Mouse (Mus musculus) forebrain, embryonic 15.5 days (tissue): ENCODE measurements around the gene Ttc13. TPM values are rescaled to one million over a fixed set of nuclear protein-coding genes. Genes with fewer than 3 reads are reported as not detected.

Source experiments
- ATAC-seq: fragments of 200-750 bp; cut with Nextera tagmentation; replicated peaks from 2 replicates; pipeline ENCODE4 v1.8.0; 2017; ENCODE audit warnings: mild to moderate bottlenecking, moderate TSS enrichment, moderate library complexity
- H3K27ac ChIP-seq: fragments of 300-500 bp; sonication (generic); replicated peaks from 2 replicates; pipeline ENCODE4 v1.5.1; 2015; ENCODE audit warnings: mild to moderate bottlenecking, inconsistent platforms
- H3K27me3 ChIP-seq: fragments of 300-500 bp; sonication (generic); 2 replicates; pipeline ENCODE4 v1.6.1; 2015; ENCODE audit warnings: inconsistent platforms
- H3K36me3 ChIP-seq: fragments of 300-500 bp; sonication (generic); 2 replicates; pipeline ENCODE4 v1.6.1; 2015; ENCODE audit warnings: mild to moderate bottlenecking, inconsistent platforms
- H3K4me1 ChIP-seq: fragments of 300-500 bp; sonication (generic); 2 replicates; pipeline ENCODE4 v1.6.1; 2015; ENCODE audit warnings: inconsistent platforms
- H3K4me2 ChIP-seq: fragments of 300-500 bp; sonication (generic); replicated peaks from 2 replicates; pipeline ENCODE4 v1.6.1; 2015; ENCODE audit warnings: mild to moderate bottlenecking, inconsistent platforms
- H3K4me3 ChIP-seq: fragments of 300-500 bp; sonication (generic); 2 replicates; pipeline ENCODE4 v1.5.1; 2015; ENCODE audit warnings: mild to moderate bottlenecking, inconsistent platforms
- H3K9ac ChIP-seq: fragments of 300-500 bp; sonication (generic); replicated peaks from 2 replicates; pipeline ENCODE4 v1.6.1; 2015; ENCODE audit warnings: mild to moderate bottlenecking, inconsistent platforms
- H3K9me3 ChIP-seq: fragments of 300-500 bp; sonication (generic); 2 replicates; pipeline ENCODE4 v1.6.1; 2016; ENCODE audit warnings: inconsistent platforms
- WGBS: fragments of 180-500 bp; shearing (Covaris S2); methylation state at CpG from one replicate; pipeline ENCODE4 v1.1.7; 2015; ENCODE audit warnings: mixed read lengths; 5-methylcytosine and 5-hydroxymethylcytosine counted together
- polyA plus RNA-seq: library from polyadenylated mRNA; unstranded; fragments of >200 nt; fragmentation: Nextera tagmentation; extraction: Ambion mirVana; gene quantifications from 2 replicates; pipeline ENCODE4 v1.2.1, GENCODE M21; 2015

The Ttc13 gene
- polyA plus RNA-seq, 1 experiment from 2014 or later: 56.7 TPM

DNA sequence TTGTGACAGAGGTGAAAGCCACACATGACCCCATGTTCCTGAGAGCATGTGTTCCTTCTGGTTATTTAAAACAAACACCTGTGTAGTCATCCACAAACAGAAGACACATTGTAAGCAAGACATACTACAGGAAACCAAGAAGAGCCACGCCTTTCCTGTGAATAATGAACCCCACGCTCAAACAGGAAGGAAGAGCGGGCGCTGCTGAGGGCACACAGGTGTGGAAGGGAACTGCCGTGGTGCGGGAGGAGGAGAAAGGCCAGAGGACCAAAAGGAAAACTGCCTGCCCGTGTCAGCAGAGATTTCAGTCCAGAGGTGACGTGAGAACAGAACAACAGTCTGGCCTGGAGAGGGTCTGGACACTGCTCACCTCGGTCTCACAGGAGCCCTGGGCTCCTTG lies 20.8 kb downstream of the Ttc13 start:
- Histone ChIP-seq H3K9me3 (no peaks in the 10 kb centered on the region), H3K9ac (no peak overlapping the region), H3K4me3 (no peak overlapping the region), H3K4me2 (no peak overlapping the region), H3K27me3 (no peaks in the 10 kb centered on the region), H3K27ac (no peak overlapping the region), H3K4me1 (no peaks in the 10 kb centered on the region), H3K36me3 (peaks cover 16% of the 10 kb centered on the region)
- ATAC-seq: no peak
- WGBS: 93% methylated on average over 9 of the region's 9 CpGs

GRCm38 (mm10) chr8:124700271-124700670 lies 21.5 kb downstream of the Ttc13 start:
- 95% methylated on average over 5 of the region's 5 CpGs for WGBS
- Histone ChIP-seq H3K4me1 (no peaks in the 10 kb centered on the region), H3K27ac (no peak overlapping the region), H3K4me3 (no peak overlapping the region), H3K9me3 (no peaks in the 10 kb centered on the region), H3K9ac (no peak overlapping the region), H3K4me2 (no peak overlapping the region), H3K27me3 (no peaks in the 10 kb centered on the region), H3K36me3 (peaks cover 16% of the 10 kb centered on the region)
- no peak for ATAC-seq

DNA sequence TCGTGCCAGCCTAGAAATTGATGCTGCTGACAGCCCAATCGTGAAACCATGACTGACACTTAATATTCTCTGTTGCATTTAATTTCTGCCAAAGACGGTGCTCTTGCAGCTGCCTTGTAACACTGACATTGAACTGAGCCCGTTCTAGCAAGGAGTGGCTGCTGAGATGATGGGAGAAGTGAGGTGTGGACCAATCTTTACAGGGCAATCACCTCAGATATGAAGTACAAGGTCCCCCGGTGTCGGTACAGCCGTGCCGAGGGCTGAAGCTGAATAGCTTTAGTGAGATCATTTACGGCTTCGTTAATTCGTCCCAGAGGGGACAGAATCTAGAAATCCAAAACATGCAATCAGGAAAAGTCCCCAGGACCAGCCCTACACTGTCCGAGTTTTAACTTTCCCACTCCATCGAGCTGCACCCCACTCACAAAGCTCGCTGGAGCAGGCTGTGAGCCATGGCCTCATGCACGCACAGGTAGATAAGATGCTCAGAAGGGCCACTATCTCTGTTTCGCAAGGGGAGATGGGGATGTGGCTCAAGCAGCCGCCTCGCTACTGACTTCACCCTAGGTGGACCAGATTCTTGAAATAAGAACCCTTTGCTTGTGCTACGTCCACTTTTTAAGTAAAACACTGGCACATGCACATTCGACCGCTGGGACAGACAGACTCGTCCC lies 26.2 kb downstream of the Ttc13 start:
- H3K4me2 ChIP-seq: no peak overlapping the region
- WGBS: 90% methylated on average over 22 of the region's 22 CpGs
- no peak overlapping the region for H3K9ac ChIP-seq
- H3K9me3 ChIP-seq: no peaks in the 10 kb centered on the region
- H3K4me1 ChIP-seq: no peaks in the 10 kb centered on the region
- no peaks in the 10 kb centered on the region for H3K27me3 ChIP-seq
- ATAC-seq: no peak
- peaks cover 34% of the 10 kb centered on the region for H3K36me3 ChIP-seq
- no peak overlapping the region for H3K4me3 ChIP-seq
- no peak overlapping the region for H3K27ac ChIP-seq

DNA sequence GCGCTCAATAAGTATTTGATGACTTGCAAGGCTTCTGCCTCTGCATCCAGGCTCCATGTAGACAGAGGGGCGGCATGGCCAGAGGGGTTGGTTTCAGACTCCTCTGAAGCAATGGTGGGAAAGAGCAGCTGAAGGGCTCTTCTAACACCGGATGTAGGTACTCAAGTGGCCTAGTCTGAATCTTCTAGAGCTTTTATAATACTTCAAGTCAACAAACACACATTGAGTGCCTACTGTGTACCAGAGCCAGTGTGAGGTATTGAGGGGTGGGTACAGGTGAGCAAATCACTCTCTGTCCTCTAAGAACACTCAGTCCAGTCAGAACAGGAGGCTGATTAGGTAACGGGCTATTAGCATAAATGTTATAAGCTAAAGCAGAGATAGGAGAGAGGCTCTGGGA lies 30.1 kb downstream of the Ttc13 start:
- H3K9ac ChIP-seq: no peak overlapping the region
- 94% methylated on average over 4 of the region's 4 CpGs for WGBS
- no peaks in the 10 kb centered on the region for H3K9me3 ChIP-seq
- H3K4me3 ChIP-seq: no peak overlapping the region
- peaks cover 43% of the 10 kb centered on the region for H3K36me3 ChIP-seq
- no peaks in the 10 kb centered on the region for H3K4me1 ChIP-seq
- H3K27ac ChIP-seq: no peak overlapping the region
- ATAC-seq: no peak
- H3K27me3 ChIP-seq: no peaks in the 10 kb centered on the region
- no peak overlapping the region for H3K4me2 ChIP-seq

DNA sequence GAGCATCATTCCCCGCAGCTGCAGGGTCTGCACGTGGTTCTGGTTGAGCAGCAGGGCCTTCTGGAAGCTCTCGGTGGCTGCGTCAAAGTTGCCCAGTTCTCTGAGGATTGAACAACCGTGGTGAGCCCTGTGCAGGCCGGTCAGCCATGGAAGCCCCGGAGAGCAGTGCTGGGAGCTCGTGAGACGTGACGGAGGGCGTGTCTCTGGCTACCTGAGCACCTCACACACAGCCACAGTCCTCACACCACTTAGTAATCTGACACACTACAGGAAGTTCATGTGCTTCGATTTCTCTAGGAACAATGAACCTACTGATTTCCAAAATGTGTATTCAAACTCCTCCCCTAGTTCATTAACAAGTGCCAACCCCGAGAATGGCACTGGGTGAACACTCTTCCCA lies 32.9 kb downstream of the Ttc13 start:
- Histone ChIP-seq H3K9ac (no peak overlapping the region), H3K36me3 (peaks cover 51% of the 10 kb centered on the region), H3K4me3 (no peak overlapping the region), H3K27me3 (no peaks in the 10 kb centered on the region), H3K4me2 (no peak overlapping the region), H3K27ac (no peak overlapping the region), H3K9me3 (no peaks in the 10 kb centered on the region), H3K4me1 (no peaks in the 10 kb centered on the region)
- ATAC-seq: no peak
- 93% methylated on average over 13 of the region's 13 CpGs for WGBS

GRCm38 (mm10) chr8:124682218-124682617 lies 39.6 kb downstream of the Ttc13 start:
- H3K36me3 ChIP-seq: peaks cover 66% of the 10 kb centered on the region
- H3K27me3 ChIP-seq: no peaks in the 10 kb centered on the region
- peaks cover 2% of the 10 kb centered on the region for H3K4me1 ChIP-seq
- no peak overlapping the region for H3K27ac ChIP-seq
- no peak overlapping the region for H3K4me3 ChIP-seq
- H3K4me2 ChIP-seq: no peak overlapping the region
- 87% methylated on average over 10 of the region's 10 CpGs for WGBS
- no peak for ATAC-seq
- H3K9ac ChIP-seq: no peak overlapping the region
- H3K9me3 ChIP-seq: no peaks in the 10 kb centered on the region

DNA sequence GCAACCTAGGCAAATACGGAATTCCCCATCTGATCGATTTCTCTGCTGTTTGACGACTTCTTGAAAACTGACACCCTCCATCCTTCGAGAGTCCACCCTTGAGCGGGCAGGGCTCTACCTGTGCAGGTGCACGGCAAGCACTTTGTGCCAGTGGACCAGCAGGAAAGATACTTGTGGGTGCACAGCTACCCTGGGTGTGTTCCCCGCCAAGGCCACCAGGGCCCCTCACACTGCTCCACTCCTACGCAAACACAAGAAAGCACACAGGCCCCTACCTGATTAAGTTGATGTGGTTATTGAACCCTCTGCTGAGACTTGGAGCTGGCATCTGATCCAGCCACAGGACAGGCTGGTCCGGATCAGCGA lies 40.0 kb downstream of the Ttc13 start:
- 66% methylated on average over 10 of the region's 10 CpGs for WGBS
- peaks cover 64% of the 10 kb centered on the region for H3K36me3 ChIP-seq
- H3K9ac ChIP-seq: no peak overlapping the region
- H3K9me3 ChIP-seq: no peaks in the 10 kb centered on the region
- no peak for ATAC-seq
- no peak overlapping the region for H3K4me2 ChIP-seq
- H3K4me3 ChIP-seq: no peak overlapping the region
- H3K27me3 ChIP-seq: no peaks in the 10 kb centered on the region
- peaks cover 7% of the 10 kb centered on the region for H3K4me1 ChIP-seq
- H3K27ac ChIP-seq: no peak overlapping the region

- Histone ChIP-seq H3K27ac (no peak overlapping the region), H3K9me3 (no peaks in the 10 kb centered on the region), H3K4me2 (no peak overlapping the region), H3K4me1 (peaks cover 9% of the 10 kb centered on the region), H3K27me3 (no peaks in the 10 kb centered on the region), H3K36me3 (peaks cover 58% of the 10 kb centered on the region), H3K9ac (no peak overlapping the region), H3K4me3 (no peak overlapping the region)
- no peak for ATAC-seq
- 72% methylated on average over 10 of the region's 10 CpGs for WGBS
Measured at GRCm38 (mm10) chr8:124681077-124681791, 40.5 kb downstream of the Ttc13 start.

- Histone ChIP-seq H3K9me3 (no peaks in the 10 kb centered on the region), H3K27me3 (no peaks in the 10 kb centered on the region), H3K4me3 (no peak overlapping the region), H3K4me2 (no peak overlapping the region), H3K4me1 (peaks cover 9% of the 10 kb centered on the region), H3K9ac (no peak overlapping the region), H3K36me3 (peaks cover 48% of the 10 kb centered on the region), H3K27ac (no peak overlapping the region)
- no peak for ATAC-seq
- 91% methylated on average over 13 of the region's 13 CpGs for WGBS
Measured at GRCm38 (mm10) chr8:124678246-124678645, 43.5 kb downstream of the Ttc13 start.

DNA sequence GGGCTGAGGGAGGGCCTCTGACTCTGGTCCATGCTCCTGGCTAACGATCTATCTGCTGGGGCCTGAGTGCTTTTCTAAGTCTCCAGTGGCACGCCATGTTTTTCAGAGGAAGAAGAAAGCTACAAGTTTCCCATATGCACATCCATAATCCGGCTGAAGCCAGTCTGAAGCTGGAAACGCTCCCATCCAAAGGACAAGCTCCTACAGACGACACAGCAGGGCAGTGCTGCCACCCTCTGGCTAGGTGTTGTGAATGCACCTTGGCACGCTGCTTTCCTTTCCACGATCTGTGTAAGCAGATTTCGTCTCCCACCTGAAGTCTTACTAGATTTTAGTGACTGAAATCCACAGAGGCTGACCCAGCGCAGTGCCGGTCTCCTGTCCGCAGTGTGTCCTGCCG lies 44.3 kb downstream of the Ttc13 start:
- 43% methylated on average over 12 of the region's 12 CpGs for WGBS

GRCm38 (mm10) chr8:124677078-124677477 lies 44.7 kb downstream of the Ttc13 start:
- 77% methylated on average over 7 of the region's 7 CpGs for WGBS
- 0 out of 2 replicates have a peak, but pooled peaks have one; percentile 17 for ATAC-seq
- Histone ChIP-seq H3K4me1 (peaks cover 9% of the 10 kb centered on the region), H3K9me3 (no peaks in the 10 kb centered on the region), H3K27me3 (no peaks in the 10 kb centered on the region), H3K27ac (peak overlapping the region; percentile 79), H3K9ac (peak overlapping the region; percentile 22; the same call in 1 of the 2 replicates), H3K4me3 (no peak overlapping the region), H3K4me2 (no peak overlapping the region), H3K36me3 (peaks cover 48% of the 10 kb centered on the region)

More for the DNA sequence above, 44.3 kb downstream of the Ttc13 start:
- H3K36me3 ChIP-seq: peaks cover 49% of the 10 kb centered on the region
- H3K9ac ChIP-seq: peak overlapping the region; percentile 22; the same call in 1 of the 2 replicates
- no peaks in the 10 kb centered on the region for H3K27me3 ChIP-seq
- peak overlapping the region; percentile 79 for H3K27ac ChIP-seq
- ATAC-seq: peak; percentile 89
- no peaks in the 10 kb centered on the region for H3K9me3 ChIP-seq
- H3K4me1 ChIP-seq: peaks cover 9% of the 10 kb centered on the region
- no peak overlapping the region for H3K4me3 ChIP-seq
- H3K4me2 ChIP-seq: no peak overlapping the region

GRCm38 (mm10) chr8:124676661-124677060 lies 45.1 kb downstream of the Ttc13 start:
- Histone ChIP-seq H3K27me3 (no peaks in the 10 kb centered on the region), H3K9me3 (no peaks in the 10 kb centered on the region), H3K36me3 (peaks cover 49% of the 10 kb centered on the region), H3K4me2 (no peak overlapping the region), H3K4me3 (no peak overlapping the region), H3K4me1 (peaks cover 9% of the 10 kb centered on the region), H3K27ac (peak overlapping the region; percentile 79), H3K9ac (no peak overlapping the region)
- WGBS: 86% methylated on average over 4 of the region's 4 CpGs
- ATAC-seq: 0 out of 2 replicates have a peak, but pooled peaks have one; percentile 9
